ENCODE assay signal across 9 mouse cellular contexts in genomic region chr2:103848923-103849700, GRCm38 (mm10). TPM values are rescaled to one million over a fixed set of nuclear protein-coding genes. Genes with fewer than 3 reads are reported as not detected.
DNase-seq lines count a peak whose midpoint lies in the region; ATAC-seq and TF ChIP-seq lines count a peak whose summit lies in the region.
"Had no signal": no experiment of that assay in that cellular context is flagged by ENCODE, and none has a peak within 500 bp of the region (broad histone marks: within the 10 kb centered on the region; RNA-seq: fewer than 3 reads in every experiment).

No protein-coding gene starts in this region.

- TF ChIP-seq CTCF in layer of hippocampus, adult 2 months (conservative IDR thresholded peaks at IDR 0.05): peak; percentile 87
- peak; percentile 77 for TF ChIP-seq CTCF in E14TG2a.4 (conservative IDR thresholded peaks at IDR 0.05; ENCODE audit: low read length)
- TF ChIP-seq CTCF in forebrain, postnatal 0 days (IDR thresholded peaks at IDR 0.05; ENCODE audit: low read depth): peak; percentile 68
- peak; percentile 59 for TF ChIP-seq CTCF in kidney, adult 2 months (conservative IDR thresholded peaks at IDR 0.05; ENCODE audit: insufficient read depth, insufficient read length, low read depth, low read length)

- WGBS in forebrain, postnatal 0 days: 74% methylated on average over 9 of the region's 9 CpGs
- 75% methylated on average over 9 of the region's 9 CpGs for WGBS in kidney, adult 2 months

- no peak for ATAC-seq in forebrain, postnatal 0 days

- H3K27me3 ChIP-seq in E14TG2a.4 (ENCODE audit: insufficient read depth, low read length): no peaks in the 10 kb centered on the region
- no peaks in the 10 kb centered on the region for H3K27me3 ChIP-seq in forebrain, postnatal 0 days (ENCODE audit: insufficient read depth, low read length)
- H3K27me3 ChIP-seq in kidney, adult 2 months (replicated peaks; ENCODE audit: control insufficient read depth, insufficient read depth, low read length): no peaks in the 10 kb centered on the region
- H3K27me3 ChIP-seq: liver, embryonic 15.5 days had no signal

- H3K4me1 ChIP-seq in E14TG2a.4 (replicated peaks; ENCODE audit: low read depth, low read length): peaks cover 21% of the 10 kb centered on the region
- no peaks in the 10 kb centered on the region for H3K4me1 ChIP-seq in forebrain, postnatal 0 days (ENCODE audit: insufficient read depth)
- H3K4me1 ChIP-seq in kidney, adult 2 months (ENCODE audit: control insufficient read depth, insufficient read depth, low read length): no peaks in the 10 kb centered on the region
- H3K4me1 ChIP-seq: liver, embryonic 15.5 days had no signal

- no peak overlapping the region for H3K9ac ChIP-seq in forebrain, postnatal 0 days
- H3K9ac ChIP-seq: liver, embryonic 15.5 days had no signal

- no peak overlapping the region for H3K27ac ChIP-seq in layer of hippocampus, adult 2 months
- H3K27ac ChIP-seq in forebrain, postnatal 0 days (ENCODE audit: low read depth, low read length): no peak overlapping the region
- no peak overlapping the region for H3K27ac ChIP-seq in kidney, adult 2 months (ENCODE audit: insufficient read depth, low read depth, low read length)
- H3K27ac ChIP-seq: liver, embryonic 15.5 days had no signal

- no peak overlapping the region for H3K4me2 ChIP-seq in forebrain, postnatal 0 days (ENCODE audit: low read depth)
- H3K4me2 ChIP-seq: liver, embryonic 15.5 days had no signal

- no peak for TF ChIP-seq POLR2A in kidney, adult 2 months (IDR thresholded peaks at IDR 0.05; ENCODE audit: low read depth, low read length)

- H3K4me3 ChIP-seq in layer of hippocampus, adult 2 months: no peak overlapping the region
- H3K4me3 ChIP-seq in E14TG2a.4 (replicated peaks; ENCODE audit: low read length): no peak overlapping the region
- H3K4me3 ChIP-seq in forebrain, postnatal 0 days (ENCODE audit: low read depth, low read length): no peak overlapping the region
- no peak overlapping the region for H3K4me3 ChIP-seq in kidney, adult 2 months (ENCODE audit: insufficient read depth, low read depth, low read length)
- H3K4me3 ChIP-seq: liver, embryonic 15.5 days had no signal

- 0 out of 2 replicates have a peak, but pooled peaks cover 3% of the 10 kb centered on the region for H3K9me3 ChIP-seq in E14TG2a.4 (ENCODE audit: low read length)
- H3K9me3 ChIP-seq in forebrain, postnatal 0 days (ENCODE audit: low read length): no peaks in the 10 kb centered on the region
- H3K9me3 ChIP-seq: liver, embryonic 15.5 days had no signal

- DNase-seq in layer of hippocampus, adult 2 months (ENCODE audit: low spot score in 2 of 2): peak in 1 of 2 experiments; percentile 67
- no peak for DNase-seq in layer of hippocampus, adult 9-10 months (ENCODE audit: low spot score)
- peak; percentile 62 for DNase-seq in c-Kit-positive CD71-positive TER-119-positive erythroid progenitor cells, embryonic 14.5 days (ENCODE audit: low spot score)
- DNase-seq in forebrain, postnatal 0 days: peak; percentile 47
- peak; percentile 66 for DNase-seq in kidney, adult 2 months
- DNase-seq in lung, postnatal 10 days: peak; percentile 80
- DNase-seq in spleen, postnatal 4 days (ENCODE audit: low spot score in 2 of 2): peak; percentile 52 to 79

- H3K36me3 ChIP-seq in E14TG2a.4 (ENCODE audit: insufficient read depth, low read length): no peaks in the 10 kb centered on the region
- no peaks in the 10 kb centered on the region for H3K36me3 ChIP-seq in forebrain, postnatal 0 days (ENCODE audit: insufficient read depth)
- H3K36me3 ChIP-seq in kidney, adult 2 months (ENCODE audit: control insufficient read depth, insufficient read depth, low read length): no peaks in the 10 kb centered on the region
- H3K36me3 ChIP-seq: liver, embryonic 15.5 days had no signal

RNA-seq across cellular contexts. Expression of gene Caprin1, which starts 51.7 kb away (rescaled TPM):
- total RNA-seq in layer of hippocampus, adult 2 months (2021): 100 to 1,000 TPM; 317 to 343 TPM
- total RNA-seq in forebrain, postnatal 0 days (2014; rRNA removed): 342 and 369 TPM in 2 replicates
- polyA plus RNA-seq in forebrain, postnatal 0 days (2015; fragmentation: Nextera tagmentation; extraction: Ambion mirVana): 233 and 253 TPM in 2 replicates
- 100 and 120 TPM in 2 replicates for polyA plus RNA-seq in kidney, adult 2 months (2012; rRNA removed)
